Mouse (Mus musculus) lung, postnatal 0 days (tissue): Measurements from ENCODE around the gene Nr5a1. TPM values are rescaled to one million over a fixed set of nuclear protein-coding genes. Genes with fewer than 3 reads are reported as not detected.

Experiments used
- ATAC-seq: fragments of 200-750 bp; cut with Nextera tagmentation; 2 replicates; pipeline ENCODE4 v1.8.0; 2017; ENCODE audit warnings: moderate library complexity
- DNase-seq: peaks from one replicate; pipeline ENCODE4 v3.0.0-alpha.2; 2016; ENCODE audit warnings: low spot score
- H3K27ac ChIP-seq: fragments of 300-500 bp; sonication (generic); 2 replicates; pipeline ENCODE4 v1.5.1; 2014; ENCODE audit warnings: antibody characterized with exemption, mild to moderate bottlenecking, low read length, mixed read lengths
- H3K27me3 ChIP-seq: fragments of 300-500 bp; sonication (generic); replicated peaks from 2 replicates; pipeline ENCODE4 v1.6.1; 2014; ENCODE audit warnings: low read length, mixed read lengths; ENCODE audit not compliant: insufficient read depth
- H3K36me3 ChIP-seq: fragments of 300-500 bp; sonication (generic); 2 replicates; pipeline ENCODE4 v1.6.1; 2014; ENCODE audit warnings: low read length, mixed read lengths; ENCODE audit not compliant: insufficient read depth
- H3K4me1 ChIP-seq: fragments of 300-500 bp; sonication (generic); 2 replicates; pipeline ENCODE4 v1.6.1; 2014; ENCODE audit warnings: antibody characterized with exemption, low read depth, low read length, mixed read lengths; ENCODE audit not compliant: insufficient read depth
- H3K4me2 ChIP-seq: fragments of 300-500 bp; sonication (generic); replicated peaks from 2 replicates; pipeline ENCODE4 v1.6.1; 2014; ENCODE audit warnings: low read depth, mild to moderate bottlenecking, low read length, moderate library complexity, mixed read lengths
- H3K4me3 ChIP-seq: fragments of 300-500 bp; sonication (generic); 2 replicates; pipeline ENCODE4 v1.5.1; 2014; ENCODE audit warnings: low read depth, low read length
- H3K9ac ChIP-seq: fragments of 300-500 bp; sonication (generic); replicated peaks from 2 replicates; pipeline ENCODE4 v1.6.1; 2014; ENCODE audit warnings: low read depth, mild to moderate bottlenecking
- H3K9me3 ChIP-seq: fragments of 300-500 bp; sonication (generic); 2 replicates; pipeline ENCODE4 v1.6.1; 2016; ENCODE audit warnings: low read length, mixed read lengths
- CTCF ChIP-seq: IDR thresholded peaks from 2 replicates; pipeline ENCODE4 v1.5.1; 2016; ENCODE audit warnings: antibody characterized with exemption, mild to moderate bottlenecking
- EP300 ChIP-seq: IDR thresholded peaks from 2 replicates; pipeline ENCODE4 v1.6.1; 2016; ENCODE audit warnings: antibody characterized with exemption, mild to moderate bottlenecking, control low read depth
- WGBS: fragments of 180-500 bp; shearing (Covaris S2); extraction: QIAGEN DNeasy Blood & Tissue Kit; methylation state at CpG from one replicate; pipeline ENCODE4 v1.1.7; 2014; 5-methylcytosine and 5-hydroxymethylcytosine counted together
- polyA plus RNA-seq: library from polyadenylated mRNA; unstranded; fragments of >200 nt; fragmentation: Nextera tagmentation; extraction: Ambion mirVana; gene quantifications from 2 replicates; pipeline ENCODE4 v1.2.1, GENCODE M21; 2015

The Nr5a1 gene
- polyA plus RNA-seq, 1 experiment from 2014 or later: 0.08 TPM

GRCm38 (mm10) chr2:38683083-38683482 lies 31.3 kb downstream of the Nr5a1 start:
- Histone ChIP-seq H3K27me3 (no peaks in the 10 kb centered on the region), H3K4me2 (no peak overlapping the region), H3K36me3 (no peaks in the 10 kb centered on the region), H3K4me1 (no peaks in the 10 kb centered on the region), H3K27ac (no peak overlapping the region), H3K4me3 (no peak overlapping the region), H3K9me3 (no peaks in the 10 kb centered on the region), H3K9ac (no peak overlapping the region)
- DNase-seq (no peak), ATAC-seq (no peak)
- no peak for TF ChIP-seq EP300
- TF ChIP-seq CTCF: no peak
- WGBS: 66% methylated on average over 5 of the region's 5 CpGs

DNA sequence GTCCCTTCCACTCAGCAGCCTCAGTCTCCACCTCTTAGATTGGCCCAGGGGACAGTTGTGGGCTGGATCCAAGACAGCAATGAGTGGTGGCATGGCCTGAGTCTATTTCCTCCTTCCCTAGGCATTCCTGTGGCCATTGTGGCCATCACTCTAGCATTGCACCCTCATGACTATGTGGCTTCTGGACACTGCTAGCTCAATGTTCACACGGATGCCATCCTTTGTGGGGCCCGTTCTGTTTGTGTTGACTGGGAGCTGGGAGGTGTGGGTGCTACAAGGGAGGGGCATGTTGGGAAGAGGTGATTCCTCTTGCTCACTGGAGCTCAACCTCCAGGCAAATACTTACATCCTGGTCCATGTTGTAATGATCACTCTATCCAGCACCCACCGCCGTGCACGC lies 32.1 kb downstream of the Nr5a1 start:
- TF ChIP-seq CTCF (no peak), EP300 (no peak)
- 84% methylated on average over 5 of the region's 5 CpGs for WGBS
- H3K4me3 ChIP-seq: no peak overlapping the region
- H3K9me3 ChIP-seq: no peaks in the 10 kb centered on the region
- ATAC-seq: no peak
- H3K27ac ChIP-seq: no peak overlapping the region
- H3K4me2 ChIP-seq: no peak overlapping the region
- no peak for DNase-seq
- no peaks in the 10 kb centered on the region for H3K27me3 ChIP-seq
- no peaks in the 10 kb centered on the region for H3K36me3 ChIP-seq
- no peak overlapping the region for H3K9ac ChIP-seq
- no peaks in the 10 kb centered on the region for H3K4me1 ChIP-seq

GRCm38 (mm10) chr2:38678947-38679346 lies 35.4 kb downstream of the Nr5a1 start:
- Histone ChIP-seq H3K9ac (no peak overlapping the region), H3K36me3 (no peaks in the 10 kb centered on the region), H3K27ac (no peak overlapping the region), H3K9me3 (no peaks in the 10 kb centered on the region), H3K4me3 (no peak overlapping the region), H3K4me1 (no peaks in the 10 kb centered on the region), H3K4me2 (no peak overlapping the region), H3K27me3 (no peaks in the 10 kb centered on the region)
- DNase-seq: no peak
- ATAC-seq: no peak
- TF ChIP-seq CTCF: no peak
- no peak for TF ChIP-seq EP300

- DNase-seq (no peak), ATAC-seq (no peak; the same call in 1 of the 2 replicates)
- Histone ChIP-seq H3K27ac (no peak overlapping the region), H3K4me2 (no peak overlapping the region), H3K9ac (no peak overlapping the region), H3K4me1 (no peaks in the 10 kb centered on the region), H3K36me3 (no peaks in the 10 kb centered on the region), H3K4me3 (no peak overlapping the region), H3K9me3 (no peaks in the 10 kb centered on the region), H3K27me3 (no peaks in the 10 kb centered on the region)
- TF ChIP-seq EP300 (no peak), CTCF (peak; percentile 66)
- 49% methylated on average over 9 of the region's 9 CpGs for WGBS
These were observed 38.9 kb downstream of the Nr5a1 start for GRCm38 (mm10) chr2:38675366-38675969.

GRCm38 (mm10) chr2:38672496-38672895 lies 41.8 kb downstream of the Nr5a1 start:
- no peaks in the 10 kb centered on the region for H3K27me3 ChIP-seq
- 38% methylated on average over 7 of the region's 11 CpGs for WGBS

GRCm38 (mm10) chr2:38668802-38669580 lies 45.4 kb downstream of the Nr5a1 start:
- Histone ChIP-seq H3K4me1 (peaks cover 5% of the 10 kb centered on the region; the same call in 1 of the 2 replicates), H3K27me3 (no peaks in the 10 kb centered on the region), H3K36me3 (no peaks in the 10 kb centered on the region), H3K9me3 (no peaks in the 10 kb centered on the region), H3K9ac (no peak overlapping the region), H3K4me2 (0 out of 2 replicates have a peak overlapping the region, but pooled peaks have one; percentile 11), H3K27ac (no peak overlapping the region), H3K4me3 (no peak overlapping the region)
- ATAC-seq (peak; percentile 75), DNase-seq (peak; percentile 59)
- TF ChIP-seq CTCF (peak; percentile 42), EP300 (no peak)
- 11% methylated on average over 17 of the region's 17 CpGs for WGBS

More at GRCm38 (mm10) chr2:38672496-38672895, 41.8 kb downstream of the Nr5a1 start:
- ATAC-seq (no peak), DNase-seq (no peak)
- Histone ChIP-seq H3K27ac (no peak overlapping the region), H3K9me3 (no peaks in the 10 kb centered on the region), H3K4me1 (peaks cover 5% of the 10 kb centered on the region; the same call in 1 of the 2 replicates), H3K4me2 (no peak overlapping the region), H3K9ac (no peak overlapping the region), H3K36me3 (no peaks in the 10 kb centered on the region), H3K4me3 (no peak overlapping the region)
- TF ChIP-seq CTCF (no peak), EP300 (no peak)
